Mouse (Mus musculus) embryo, embryonic 9.5 days (tissue): ENCODE results near the gene Ostn.

Source experiments
- DNase-seq: peaks from one replicate; pipeline ENCODE4 v3.0.0-alpha.2; 2017; ENCODE audit errors: extremely low spot score

Ostn gene

DNA sequence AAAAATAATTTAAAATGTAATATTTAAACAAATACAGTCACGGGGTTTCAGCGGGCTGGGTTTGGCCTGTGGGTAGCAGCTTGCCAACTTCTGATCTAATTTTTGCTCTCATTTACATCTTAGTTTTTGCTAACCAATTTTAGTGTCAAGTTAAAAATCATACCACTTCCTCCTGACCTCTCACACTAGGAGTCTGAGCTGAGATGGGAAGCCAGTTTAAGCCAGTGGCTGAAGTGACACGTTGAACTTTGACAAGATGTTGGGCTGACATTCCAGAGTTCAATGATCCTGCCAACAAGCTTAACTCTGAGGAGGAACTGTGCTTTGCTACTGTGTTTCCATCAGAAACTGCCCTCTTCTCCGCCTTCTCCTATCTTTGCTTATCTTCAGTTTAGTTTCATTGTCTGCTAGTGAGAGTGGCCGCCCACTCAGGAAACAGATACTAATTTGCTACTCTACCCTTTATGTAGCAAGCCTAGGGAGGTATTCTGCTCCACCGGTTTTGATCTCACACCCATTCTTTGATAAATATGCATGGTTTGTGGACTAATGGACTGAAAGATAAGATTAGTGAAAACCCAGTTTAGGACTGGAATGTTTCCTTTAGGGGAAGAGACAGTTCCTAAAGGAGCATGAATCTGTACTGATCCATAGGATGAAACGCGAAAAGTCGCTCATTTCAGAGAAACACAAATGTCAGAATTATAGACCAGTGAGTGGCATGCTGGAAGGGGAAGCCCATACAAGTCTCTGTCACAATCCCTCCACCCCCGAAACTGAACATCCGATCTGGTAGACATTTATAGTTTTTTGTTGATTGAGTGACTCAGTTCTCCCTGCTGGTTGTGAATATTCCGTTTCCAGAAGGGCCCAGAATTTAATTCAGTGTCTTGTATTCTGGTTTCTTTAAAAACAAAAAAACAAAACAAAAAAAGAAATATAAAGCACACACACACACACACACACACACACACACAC is 80.6 kb downstream of the Ostn start:
- DNase-seq: peak; percentile 8

DNA sequence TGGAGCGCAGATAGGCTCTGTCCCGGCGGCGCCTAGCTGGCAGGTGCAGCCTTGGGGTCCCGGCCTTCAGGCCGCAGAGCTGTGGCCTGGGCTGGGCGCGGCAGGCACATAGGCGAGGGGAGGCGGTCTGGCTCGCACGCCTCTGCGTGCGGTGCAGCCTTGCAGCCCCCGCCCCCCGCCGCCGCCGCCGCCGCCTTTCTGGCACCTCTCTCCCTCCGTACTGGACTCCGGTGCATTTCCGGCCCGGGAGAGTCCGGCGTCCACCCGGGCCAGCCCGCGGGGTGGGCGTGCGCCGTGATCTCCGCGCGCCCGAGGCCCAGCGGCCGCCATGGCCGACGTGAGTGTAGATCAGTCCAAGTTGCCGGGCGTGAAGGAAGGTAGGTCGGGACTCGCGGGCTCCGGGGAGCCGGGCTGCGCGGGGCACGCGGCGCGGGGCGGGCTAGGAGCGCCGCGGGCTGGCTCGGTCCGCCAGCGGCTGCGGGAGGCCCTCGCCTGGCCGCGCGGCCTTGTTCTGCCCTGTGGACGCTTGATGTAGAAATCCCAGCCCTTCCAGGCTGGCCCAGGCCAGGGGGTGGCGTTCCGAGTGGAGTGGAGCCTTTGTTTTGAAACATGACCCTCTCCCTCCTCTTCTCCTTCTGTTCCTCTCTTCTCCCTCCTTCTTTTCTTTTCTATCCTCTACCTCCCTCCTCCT is 81.6 kb downstream of the Ostn start, which contains the start of gene Ccdc50:
Ccdc50 (plus strand) TSS at position 109 of the 691 bp plus-strand sequence.
- peak; percentile 83 for DNase-seq

DNA sequence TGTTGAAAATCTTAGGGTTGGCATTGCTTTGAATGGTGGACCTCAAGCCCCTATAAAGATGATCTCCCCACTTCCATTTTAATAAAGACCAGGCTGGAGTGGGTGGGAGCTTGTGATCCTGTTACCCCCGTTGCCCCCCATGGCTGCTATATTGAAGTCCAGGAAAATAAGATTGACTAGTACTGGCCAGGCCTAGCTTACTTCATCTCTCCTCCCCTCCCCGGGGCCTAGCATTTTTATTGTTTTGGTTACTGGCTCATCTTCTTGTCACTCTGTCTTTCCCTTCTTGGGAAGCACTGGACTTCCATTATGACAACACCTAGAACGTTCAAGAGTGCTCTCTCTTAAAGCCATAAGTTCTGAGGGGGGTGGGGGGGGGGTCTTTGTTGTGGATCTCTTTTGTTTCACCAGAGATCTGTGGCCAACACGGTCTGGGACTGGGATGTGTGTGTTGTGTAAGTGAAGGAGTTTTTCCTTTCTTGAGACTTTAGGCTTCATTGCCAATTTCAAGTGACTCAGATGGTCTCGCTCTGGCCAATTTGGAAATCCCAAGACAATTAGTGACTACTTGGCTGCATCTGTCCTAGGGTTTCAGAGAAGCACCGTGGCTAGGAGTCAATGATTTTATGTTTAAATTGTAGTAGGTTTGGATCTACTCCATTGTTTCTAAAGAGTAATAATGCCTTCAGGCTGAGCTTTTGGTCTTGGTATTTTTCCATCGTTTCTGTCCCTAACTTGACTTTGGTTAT is 82.4 kb downstream of the Ostn start:
- peak; percentile 11 for DNase-seq

DNA sequence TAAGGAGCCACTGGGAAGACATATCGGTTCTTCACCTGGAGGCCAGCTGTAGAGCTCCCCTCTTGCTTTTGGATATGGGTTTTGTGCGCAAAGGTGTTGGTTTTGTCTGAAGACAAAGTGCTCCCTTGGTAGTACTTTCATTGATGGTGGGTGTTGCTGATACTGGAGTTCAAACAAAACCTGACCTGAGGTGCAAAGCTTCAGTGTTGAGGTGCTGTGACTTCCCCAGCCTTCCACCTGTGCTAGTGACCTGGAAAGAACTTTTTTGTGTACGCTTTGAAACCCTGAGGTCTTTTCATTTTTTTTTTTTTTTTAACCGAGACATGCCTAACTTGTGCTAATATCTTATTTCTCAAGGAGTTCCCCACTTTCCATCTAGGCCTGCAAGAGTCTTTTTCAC is 83.0 kb downstream of the Ostn start:
- no peak for DNase-seq

DNA sequence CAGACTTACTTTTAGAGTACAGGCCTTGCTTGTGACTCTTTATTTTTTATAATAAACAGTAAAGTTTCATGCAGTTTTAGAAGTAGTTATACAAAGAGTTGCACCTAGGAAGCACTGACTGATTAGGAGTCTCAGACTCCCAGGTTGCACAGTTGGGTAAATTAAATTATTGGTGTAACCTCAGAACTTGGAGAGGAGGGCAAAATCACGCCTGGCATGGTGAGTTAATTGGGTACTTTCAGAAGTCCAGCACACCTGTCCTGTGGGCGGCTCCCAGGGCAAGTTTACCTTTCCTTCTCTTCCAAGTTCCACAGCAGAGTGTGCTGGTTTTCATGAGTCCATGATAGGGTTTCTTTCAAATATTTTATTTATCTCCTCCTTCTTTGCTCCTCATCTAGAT is 84.6 kb downstream of the Ostn start:
- no peak for DNase-seq

DNA sequence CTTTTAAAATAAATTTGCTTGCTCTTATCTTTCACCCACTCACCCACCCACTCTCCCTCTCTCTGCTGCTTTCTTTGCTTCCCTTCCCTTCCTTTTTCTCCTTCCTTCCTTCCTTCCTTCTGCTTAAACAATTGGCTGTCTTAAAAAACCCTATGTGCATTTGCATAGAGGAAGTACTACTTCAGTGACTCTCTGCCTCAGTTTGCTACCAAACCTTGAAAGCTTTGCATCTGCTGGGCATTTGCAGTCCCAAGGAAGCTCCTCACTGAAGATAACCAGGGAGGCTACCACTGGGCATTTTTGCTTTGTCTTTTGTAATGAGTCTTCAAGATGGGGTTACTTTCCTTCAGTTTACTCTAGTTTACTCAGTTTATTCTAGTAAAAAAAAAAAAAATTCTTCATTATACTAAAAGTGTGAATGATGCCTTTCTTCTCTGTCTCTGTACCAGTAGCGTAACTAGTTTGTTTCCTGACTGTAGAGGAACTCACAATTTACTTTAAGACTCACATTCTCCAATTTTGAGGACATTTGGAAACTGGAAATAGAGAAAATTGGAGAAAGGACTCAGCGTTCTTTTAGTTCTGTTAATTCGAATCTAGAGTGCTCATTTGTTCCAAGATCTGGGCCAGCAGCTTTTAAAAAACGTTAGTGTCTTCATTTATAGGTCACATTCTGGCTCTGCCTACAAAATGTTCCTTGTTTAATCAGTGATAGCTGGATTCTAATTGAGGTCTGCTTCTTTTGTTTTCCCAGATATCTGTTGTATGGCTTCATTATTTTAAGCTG is 88.2 kb downstream of the Ostn start:
- DNase-seq: no peak

DNA sequence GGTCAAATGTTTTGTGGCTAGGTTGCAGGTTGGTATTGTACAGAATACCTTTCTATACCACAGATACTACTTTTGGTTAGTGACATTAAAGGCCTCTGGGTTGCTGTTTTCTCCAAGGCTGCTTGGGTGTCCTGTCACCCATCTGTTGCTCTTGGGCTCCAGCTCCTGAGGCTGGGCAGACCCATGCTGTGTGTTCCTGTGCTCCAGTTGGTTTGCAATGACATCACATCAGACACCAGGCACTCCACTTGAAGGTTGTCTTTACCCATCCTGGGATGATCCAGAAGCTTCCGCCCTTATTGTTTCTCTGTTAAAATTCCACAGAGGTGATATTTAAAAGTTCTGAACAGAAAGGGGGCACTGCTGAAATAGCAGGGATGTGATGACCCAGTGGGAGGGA is 89.7 kb downstream of the Ostn start:
- no peak for DNase-seq

DNA sequence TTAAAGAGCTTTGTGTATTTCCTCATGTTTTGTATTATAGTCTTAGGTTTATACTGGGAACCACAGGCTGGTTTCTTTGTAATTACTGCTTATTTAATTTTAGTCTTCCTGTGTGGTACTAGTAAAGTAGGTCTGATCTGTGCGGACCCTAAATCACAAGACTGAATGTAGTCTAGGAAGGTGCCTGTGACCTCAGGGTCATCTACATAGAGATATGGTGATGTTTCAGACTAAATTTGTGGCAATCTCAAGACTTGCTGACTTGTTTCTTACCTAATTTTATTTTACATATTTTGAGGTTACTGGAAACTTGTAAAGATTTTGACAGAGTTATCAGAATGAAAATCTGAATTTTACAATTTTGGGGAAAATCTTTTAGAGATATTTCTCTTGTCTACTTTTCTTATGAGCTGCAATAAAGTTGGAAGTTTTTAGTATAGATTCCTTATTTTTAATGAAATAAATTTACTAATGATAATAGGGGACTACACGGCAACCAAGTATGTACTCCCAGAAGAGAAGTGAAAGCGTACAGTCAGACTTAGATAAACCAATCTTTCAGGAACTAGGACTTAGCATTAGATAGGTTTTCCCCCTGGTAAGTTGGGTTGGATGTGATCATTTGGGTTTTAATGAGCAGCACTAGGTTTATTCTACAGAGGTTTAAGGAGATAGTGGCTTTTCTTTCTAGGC is 91.9 kb downstream of the Ostn start:
- DNase-seq: no peak

DNA sequence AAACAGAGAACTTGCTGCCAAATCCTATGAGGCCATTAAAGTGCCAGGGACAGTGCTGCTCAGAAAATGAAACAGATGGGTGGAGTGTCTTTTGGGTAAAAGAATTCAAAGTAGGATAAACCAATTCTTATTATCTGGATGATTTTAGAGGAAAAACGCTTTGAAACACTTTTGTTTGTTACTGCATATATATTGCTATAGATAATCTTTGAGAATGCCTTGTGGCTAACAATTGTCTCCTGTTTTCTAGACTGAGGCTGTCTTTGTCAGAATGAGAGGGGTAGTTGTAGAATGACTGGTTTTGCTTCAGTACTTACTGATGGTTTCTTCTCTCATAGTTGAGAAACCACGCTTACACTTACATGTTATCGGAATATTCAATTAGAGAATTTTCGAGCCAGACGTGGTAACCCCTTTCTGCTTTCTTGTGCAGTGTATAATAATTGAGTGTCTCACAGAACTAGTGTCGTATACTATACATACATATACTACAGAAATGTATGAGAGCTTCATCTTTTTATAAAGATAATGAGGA is 92.5 kb downstream of the Ostn start:
- no peak for DNase-seq
